In genomic region chr13:80881722-80882500, GRCm38 (mm10) we compare ENCODE assay signal across 8 mouse cellular contexts. TPM values are rescaled to one million over a fixed set of nuclear protein-coding genes. Genes with fewer than 3 reads are reported as not detected.
DNase-seq lines count a peak whose midpoint lies in the region; ATAC-seq and TF ChIP-seq lines count a peak whose summit lies in the region.

No protein-coding gene starts in this region.

- intact Hi-C loops in heart, adult 2 months (cut with DNase I), result loop anchor here (1.0 to 5.0 kb wide), 10 partner anchors 59 to 900 kb away; partner anchors contain the start of genes Cetn3 and Lysmd3

- no peak overlapping the region for H3K4me3 ChIP-seq in ES-Bruce4 (ENCODE audit: low read depth, low read length)
- H3K4me3 ChIP-seq in heart, adult 2 months, result no peak overlapping the region; the same call in 1 of the 2 replicates
- H3K4me3 ChIP-seq in kidney, embryonic 15.5 days (replicated peaks), result peak overlapping the region; percentile 80; the same call in 1 of the 2 replicates
- H3K4me3 ChIP-seq in liver, embryonic 15.5 days (replicated peaks), result no peak overlapping the region
- no peak overlapping the region; the same call in 1 of the 2 replicates for H3K4me3 ChIP-seq in neural tube, embryonic 12.5 days

- TF ChIP-seq EP300 in ES-Bruce4 (IDR thresholded peaks at IDR 0.05; ENCODE audit: insufficient read depth, low read depth, low read length), result no peak
- TF ChIP-seq EP300 in heart, adult 2 months (IDR thresholded peaks at IDR 0.05; ENCODE audit: insufficient read depth, low read depth, low read length), result no peak

- H3K4me1 ChIP-seq in ES-Bruce4 (ENCODE audit: control insufficient read depth, insufficient read depth, low read length), result no peaks in the 10 kb centered on the region
- H3K4me1 ChIP-seq in heart, adult 2 months (ENCODE audit: control insufficient read depth, insufficient read depth, low read length), result peaks cover 2% of the 10 kb centered on the region
- peaks cover 6% of the 10 kb centered on the region for H3K4me1 ChIP-seq in kidney, embryonic 15.5 days
- peaks cover 8% of the 10 kb centered on the region for H3K4me1 ChIP-seq in liver, embryonic 15.5 days (replicated peaks)
- 0 out of 2 replicates have a peak, but pooled peaks cover 3% of the 10 kb centered on the region for H3K4me1 ChIP-seq in neural tube, embryonic 12.5 days

- WGBS in heart, adult 2 months, result 27% methylated on average over 6 of the region's 6 CpGs
- 17% methylated on average over 6 of the region's 6 CpGs for WGBS in kidney, embryonic 15.5 days
- WGBS in liver, embryonic 15.5 days (ENCODE audit: insufficient replicate concordance), result 23% methylated on average over 6 of the region's 6 CpGs
- WGBS in neural tube, embryonic 12.5 days, result 18% methylated on average over 6 of the region's 6 CpGs

- no peak for TF ChIP-seq POLR2A in ES-Bruce4 (IDR thresholded peaks at IDR 0.05; ENCODE audit: insufficient read depth, low read length)
- TF ChIP-seq POLR2A in heart, adult 2 months (IDR thresholded peaks at IDR 0.05; ENCODE audit: insufficient read depth, low read depth, low read length), result no peak

- H3K9ac ChIP-seq in ES-Bruce4 (ENCODE audit: low read depth, poor library complexity, severe bottlenecking), result peak overlapping the region; percentile 83; the same call in 1 of the 2 replicates
- H3K9ac ChIP-seq in heart, adult 2 months (ENCODE audit: low read depth, low read length), result no peak overlapping the region
- H3K9ac ChIP-seq in kidney, embryonic 15.5 days, result no peak overlapping the region
- H3K9ac ChIP-seq in liver, embryonic 15.5 days, result no peak overlapping the region
- H3K9ac ChIP-seq in neural tube, embryonic 12.5 days, result 0 out of 2 replicates have a peak overlapping the region, but pooled peaks have one; percentile 98

- peak; percentile 11 for TF ChIP-seq CTCF in ES-Bruce4 (IDR thresholded peaks at IDR 0.05; ENCODE audit: low read depth, low read length)
- TF ChIP-seq CTCF in heart, adult 2 months (IDR thresholded peaks at IDR 0.05), result no peak; the same call in 1 of the 2 replicates

- H3K27me3 ChIP-seq in ES-Bruce4 (ENCODE audit: control insufficient read depth, insufficient read depth, low read length, poor library complexity, severe bottlenecking), result no peaks in the 10 kb centered on the region
- no peaks in the 10 kb centered on the region; the same call in 1 of the 2 replicates for H3K27me3 ChIP-seq in heart, adult 2 months (ENCODE audit: control insufficient read depth, insufficient read depth, low read length)
- 0 out of 2 replicates have a peak, but pooled peaks cover 4% of the 10 kb centered on the region for H3K27me3 ChIP-seq in kidney, embryonic 15.5 days
- no peaks in the 10 kb centered on the region for H3K27me3 ChIP-seq in liver, embryonic 15.5 days
- no peaks in the 10 kb centered on the region for H3K27me3 ChIP-seq in neural tube, embryonic 12.5 days (replicated peaks)

- H3K79me2 ChIP-seq in heart, adult 2 months (replicated peaks; ENCODE audit: control insufficient read depth, insufficient read depth, low read length), result no peaks in the 10 kb centered on the region

- no peak overlapping the region for H3K27ac ChIP-seq in ES-Bruce4 (ENCODE audit: insufficient read depth, low read length)
- H3K27ac ChIP-seq in heart, adult 2 months, result peak overlapping the region; percentile 97
- peak overlapping the region; percentile 100 for H3K27ac ChIP-seq in kidney, embryonic 15.5 days
- peak overlapping the region; percentile 100 for H3K27ac ChIP-seq in liver, embryonic 15.5 days (replicated peaks)
- H3K27ac ChIP-seq in neural tube, embryonic 12.5 days, result 0 out of 2 replicates have a peak overlapping the region, but pooled peaks have one; percentile 93

- ATAC-seq in kidney, embryonic 15.5 days (replicated peaks; ENCODE audit: low FRiP score), result no peak
- ATAC-seq in liver, embryonic 15.5 days (ENCODE audit: insufficient read depth), result no peak
- no peak for ATAC-seq in neural tube, embryonic 12.5 days (ENCODE audit: low FRiP score, low read depth)

- H3K9me3 ChIP-seq in ES-Bruce4 (replicated peaks; ENCODE audit: control insufficient read depth, insufficient read depth, low read length, poor library complexity, severe bottlenecking), result no peaks in the 10 kb centered on the region
- H3K9me3 ChIP-seq in kidney, embryonic 15.5 days (replicated peaks), result no peaks in the 10 kb centered on the region
- no peaks in the 10 kb centered on the region for H3K9me3 ChIP-seq in liver, embryonic 15.5 days (replicated peaks)
- no peaks in the 10 kb centered on the region for H3K9me3 ChIP-seq in neural tube, embryonic 12.5 days

- DNase-seq in 416B (ENCODE audit: low read depth), result peak; percentile 91
- peak; percentile 74 for DNase-seq in cerebellum, adult 9-11 months
- DNase-seq in heart, adult 2 months, result peak in 1 of 2 experiments; percentile 24
- no peak for DNase-seq in frontal cortex, postnatal 25 days (ENCODE audit: low spot score in 2 of 2)

- H3K4me2 ChIP-seq in kidney, embryonic 15.5 days, result peak overlapping the region; percentile 62
- H3K4me2 ChIP-seq in liver, embryonic 15.5 days, result peak overlapping the region; percentile 78
- peak overlapping the region; percentile 59 for H3K4me2 ChIP-seq in neural tube, embryonic 12.5 days (replicated peaks)

- no peaks in the 10 kb centered on the region for H3K36me3 ChIP-seq in ES-Bruce4 (ENCODE audit: control insufficient read depth, insufficient read depth, low read length, poor library complexity, severe bottlenecking)
- peaks cover 4% of the 10 kb centered on the region for H3K36me3 ChIP-seq in heart, adult 2 months (ENCODE audit: control insufficient read depth, insufficient read depth, low read length)
- no peaks in the 10 kb centered on the region for H3K36me3 ChIP-seq in kidney, embryonic 15.5 days
- H3K36me3 ChIP-seq in liver, embryonic 15.5 days (replicated peaks), result no peaks in the 10 kb centered on the region
- no peaks in the 10 kb centered on the region for H3K36me3 ChIP-seq in neural tube, embryonic 12.5 days

RNA-seq across cellular contexts. Expression of gene Arrdc3, which starts 1.3 kb away (rescaled TPM):
- polyA plus RNA-seq in ES-Bruce4 (2011; ENCODE audit: insufficient read depth, insufficient read length, low read depth, missing spikeins), result 27.5 and 29.5 TPM in 2 replicates
- total RNA-seq in heart, adult 2 months (2021), result 10 to 100 TPM; 29.3 to 30.5 TPM
- polyA plus RNA-seq in heart, adult 2 months (2012; rRNA removed), result 25.8 and 48.4 TPM in 2 replicates
- 57.3 and 57.4 TPM in 2 replicates for polyA plus RNA-seq in kidney, embryonic 15.5 days (2015; fragmentation: Nextera tagmentation; extraction: Ambion mirVana)
- polyA plus RNA-seq in liver, embryonic 15.5 days (2015; fragmentation: Nextera tagmentation; extraction: Ambion mirVana), result 16.5 and 16.9 TPM in 2 replicates
- polyA plus RNA-seq in neural tube, embryonic 12.5 days (2016; fragmentation: Nextera tagmentation; extraction: Ambion mirVana), result 55.0 and 59.4 TPM in 2 replicates

Comparison
In these comparisons a context has a peak if more than half of its experiments do, and no peak if none do; other contexts are left out.
1. DNase-seq: peak in 416B (single experiment) and cerebellum, adult 9-11 months (single experiment); none in frontal cortex, postnatal 25 days (0 of 2).
2. H3K9ac ChIP-seq: peak in ES-Bruce4 (single experiment) and neural tube, embryonic 12.5 days (single experiment); none in heart, adult 2 months (single experiment), kidney, embryonic 15.5 days (single experiment) and liver, embryonic 15.5 days (single experiment).
3. Peak in every context shown above with its lines, with median percentiles within 50 percentile points of each other: H3K4me2 ChIP-seq.